Mouse (Mus musculus) heart, postnatal 0 days (tissue): ENCODE measurements at regions not wholly inside any gene's neighbourhood (a gene's known extent, or its start where the extent isn't known, plus 50 kb on each side); places are given as distances from the start of the nearest gene placed in this dataset.

Source experiments
- CTCF ChIP-seq: IDR thresholded peaks from 2 replicates; pipeline ENCODE4 v1.5.1; 2016; ENCODE audit warnings: antibody characterized with exemption, control low read depth, low read depth
- EP300 ChIP-seq: IDR thresholded peaks from 2 replicates; pipeline ENCODE4 v1.6.1; 2016; ENCODE audit warnings: antibody characterized with exemption, low read depth

DNA sequence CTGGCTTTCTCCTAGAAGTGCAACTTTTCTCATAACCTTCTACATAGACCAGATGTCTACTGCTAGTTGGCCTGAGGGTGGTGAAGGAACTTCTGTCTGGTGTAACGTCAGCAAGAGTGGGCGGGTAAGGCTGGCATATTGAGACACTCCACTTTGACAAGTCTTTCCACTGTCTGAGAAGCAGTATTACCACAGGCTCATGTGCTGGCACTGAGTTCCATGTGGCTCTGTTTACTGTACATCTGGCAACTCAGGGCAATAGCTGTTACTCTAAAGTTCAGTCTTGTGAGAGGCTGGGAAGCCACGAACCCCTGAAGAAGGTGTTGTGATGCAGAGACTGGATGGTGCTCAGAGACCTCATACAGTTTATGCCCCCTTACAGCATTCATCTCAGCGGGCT is 230.7 kb upstream of the Tbx18 start:
- TF ChIP-seq CTCF: no peak
- TF ChIP-seq EP300: no peak
